Mouse (Mus musculus) forebrain, embryonic 14.5 days (tissue): ENCODE results near the gene Gm8857. TPM values are rescaled to one million over a fixed set of nuclear protein-coding genes. Genes with fewer than 3 reads are reported as not detected.
"Not testable (repeated sequence)": the region's sequence is repeated elsewhere in the genome, so short reads cannot be mapped to it uniquely, and the experiment has no call there.

ENCODE experiments used
- ATAC-seq: fragments of 200-750 bp; cut with Nextera tagmentation; 2 replicates; pipeline ENCODE4 v1.8.0; 2017; ENCODE audit warnings: mild to moderate bottlenecking, moderate library complexity
- DNase-seq: peaks from one replicate; pipeline ENCODE4 v3.0.0-alpha.2; 2015; ENCODE audit warnings: low spot score
- H3K27ac ChIP-seq: fragments of 300-500 bp; sonication (generic); 2 replicates; pipeline ENCODE4 v1.5.1; 2014; ENCODE audit warnings: low read depth, mild to moderate bottlenecking, control low read depth, low read length, moderate library complexity
- H3K27me3 ChIP-seq: fragments of 300-500 bp; sonication (generic); replicated peaks from 2 replicates; pipeline ENCODE4 v1.6.1; 2014; ENCODE audit warnings: low read length, control low read depth, mixed read lengths; ENCODE audit not compliant: control insufficient read depth, insufficient read depth
- H3K36me3 ChIP-seq: fragments of 300-500 bp; sonication (generic); 2 replicates; pipeline ENCODE4 v1.6.1; 2014; ENCODE audit warnings: low read length, control low read depth; ENCODE audit not compliant: control insufficient read depth, insufficient read depth
- H3K4me1 ChIP-seq: fragments of 300-500 bp; sonication (generic); 2 replicates; pipeline ENCODE4 v1.6.1; 2014; ENCODE audit warnings: antibody characterized with exemption, low read length, control low read depth; ENCODE audit not compliant: control insufficient read depth, insufficient read depth
- H3K4me2 ChIP-seq: fragments of 300-500 bp; sonication (generic); 2 replicates; pipeline ENCODE4 v1.6.1; 2014; ENCODE audit warnings: mild to moderate bottlenecking, control low read depth, low read length
- H3K4me3 ChIP-seq: fragments of 300-500 bp; sonication (generic); 2 replicates; pipeline ENCODE4 v1.5.1; 2014; ENCODE audit warnings: low read depth, low read length, control low read depth
- H3K9ac ChIP-seq: fragments of 300-500 bp; sonication (generic); 2 replicates; pipeline ENCODE4 v1.6.1; 2014; ENCODE audit warnings: mild to moderate bottlenecking, low read length, control low read depth, moderate library complexity
- H3K9me3 ChIP-seq: fragments of 300-500 bp; sonication (generic); replicated peaks from 2 replicates; pipeline ENCODE4 v1.6.1; 2016; ENCODE audit warnings: low read length, control low read depth, mixed read lengths; ENCODE audit not compliant: control insufficient read depth
- WGBS: fragments of 180-500 bp; shearing (Covaris S2); extraction: QIAGEN DNeasy Blood & Tissue Kit; methylation state at CpG from one replicate; pipeline ENCODE4 v1.1.7; 2014; 5-methylcytosine and 5-hydroxymethylcytosine counted together
- polyA plus RNA-seq: library from polyadenylated mRNA; unstranded; fragments of >200 nt; fragmentation: Nextera tagmentation; extraction: Ambion mirVana; gene quantifications from 2 replicates; pipeline ENCODE4 v1.2.1, GENCODE M21; 2014

Gm8857 gene
- polyA plus RNA-seq, result not detected in 2 replicates

DNA sequence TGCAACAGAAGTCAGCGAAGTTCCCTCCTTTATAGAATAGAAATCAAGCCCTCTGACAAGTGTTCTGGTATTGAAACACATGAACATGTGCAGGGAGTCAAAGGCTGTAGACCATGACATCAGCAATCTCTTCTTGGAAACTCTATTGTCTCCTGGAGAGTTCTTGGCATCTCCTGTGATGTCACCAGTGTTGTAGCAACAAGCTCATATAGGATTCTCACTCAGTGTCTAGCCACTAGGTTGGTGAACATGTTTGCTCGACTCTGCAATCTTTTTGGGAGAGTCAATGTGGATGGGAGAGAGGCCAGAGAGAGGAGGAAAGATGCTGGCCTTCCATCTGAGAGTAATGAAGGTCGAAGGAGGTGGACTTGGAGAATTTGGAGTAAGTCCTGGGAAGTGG lies at the start of gene Gm8857, which contains the start of gene Gm8871:
Gm8857 (plus strand) TSS at position 303 of the 400 bp plus-strand sequence.
Gm8871 (plus strand) TSS at position 301 of the 400 bp plus-strand sequence.
- 56% methylated on average over 1 of the region's 3 CpGs for WGBS
- not testable (repeated sequence) for H3K9me3 ChIP-seq, H3K9ac ChIP-seq, H3K4me3 ChIP-seq, DNase-seq, H3K36me3 ChIP-seq, ATAC-seq, H3K27ac ChIP-seq, H3K27me3 ChIP-seq, H3K4me2 ChIP-seq, H3K4me1 ChIP-seq

DNA sequence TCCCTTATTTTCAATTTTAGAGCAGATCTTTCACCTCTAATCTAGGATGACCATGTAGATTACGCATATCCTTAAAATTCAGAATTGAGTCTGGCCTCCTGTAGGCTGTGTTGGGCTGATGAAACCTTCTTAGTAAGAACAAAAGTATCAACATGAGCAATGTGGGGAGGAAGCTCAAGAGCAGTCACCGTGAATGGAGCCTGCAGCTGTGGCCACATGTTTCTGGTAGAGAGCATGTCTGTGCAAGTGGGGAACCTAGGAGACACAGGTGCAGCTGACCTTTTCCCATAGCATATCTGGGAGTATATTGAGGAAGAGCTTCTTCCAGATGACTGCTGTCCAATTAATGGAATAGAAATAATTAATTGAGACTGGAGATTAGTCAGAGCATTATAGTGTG lies 5.9 kb downstream of the Gm8857 start:
- not testable (repeated sequence) for H3K4me3 ChIP-seq

DNA sequence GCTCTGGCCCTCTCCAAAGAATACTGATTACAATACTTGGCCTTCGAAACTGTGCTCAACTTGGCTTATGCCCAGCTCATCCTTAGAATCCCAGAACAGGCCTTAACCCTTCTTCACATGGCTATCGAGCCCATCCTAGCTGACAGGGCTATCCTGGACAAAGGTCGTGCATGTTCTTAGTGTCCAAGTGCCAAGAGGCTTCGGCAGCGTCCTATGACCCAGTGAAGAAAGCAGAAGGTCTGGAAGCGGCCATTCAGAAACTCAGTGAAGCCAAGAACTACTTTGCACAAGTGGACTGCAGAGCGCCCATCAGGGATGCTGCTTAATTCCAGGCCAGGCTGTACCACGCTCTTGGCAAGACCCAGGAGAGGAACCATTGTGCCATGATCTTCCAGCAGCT lies 10.4 kb downstream of the Gm8857 start:
- not testable (repeated sequence) for H3K9me3 ChIP-seq, DNase-seq, ATAC-seq, H3K4me1 ChIP-seq, H3K36me3 ChIP-seq, H3K9ac ChIP-seq, H3K4me2 ChIP-seq, H3K27ac ChIP-seq, H3K4me3 ChIP-seq, H3K27me3 ChIP-seq
- 72% methylated on average over 5 of the region's 8 CpGs for WGBS

More for the DNA sequence above, 5.9 kb downstream of the Gm8857 start:
- not testable (repeated sequence) for H3K9me3 ChIP-seq, H3K27me3 ChIP-seq, H3K4me1 ChIP-seq, H3K9ac ChIP-seq, H3K27ac ChIP-seq, DNase-seq, ATAC-seq, H3K36me3 ChIP-seq, H3K4me2 ChIP-seq
- 85% methylated on average over 1 of the region's 2 CpGs for WGBS

Other genes starting within 250 kb of the Gm8857 start
- gene Gm8871, start within 50 bp of the Gm8857 start, polyA plus RNA-seq, result not detected in 2 replicates
- not detected in 2 replicates for gene Gm8879, start 179.8 kb downstream of the Gm8857 start, polyA plus RNA-seq
- gene Gm5861, start 235.3 kb downstream of the Gm8857 start, polyA plus RNA-seq, result not detected in 2 replicates